Mouse (Mus musculus): Measurements from ENCODE around the gene Tent5c. TPM values are rescaled to one million over a fixed set of nuclear protein-coding genes. Genes with fewer than 3 reads are reported as not detected.
"Not testable (repeated sequence)": the region's sequence is repeated elsewhere in the genome, so short reads cannot be mapped to it uniquely, and the experiment has no call there.

Gene Tent5c
- polyA plus RNA-seq, 2 experiments from 2014 or later, result 37.6 to 47.6 TPM

DNA sequence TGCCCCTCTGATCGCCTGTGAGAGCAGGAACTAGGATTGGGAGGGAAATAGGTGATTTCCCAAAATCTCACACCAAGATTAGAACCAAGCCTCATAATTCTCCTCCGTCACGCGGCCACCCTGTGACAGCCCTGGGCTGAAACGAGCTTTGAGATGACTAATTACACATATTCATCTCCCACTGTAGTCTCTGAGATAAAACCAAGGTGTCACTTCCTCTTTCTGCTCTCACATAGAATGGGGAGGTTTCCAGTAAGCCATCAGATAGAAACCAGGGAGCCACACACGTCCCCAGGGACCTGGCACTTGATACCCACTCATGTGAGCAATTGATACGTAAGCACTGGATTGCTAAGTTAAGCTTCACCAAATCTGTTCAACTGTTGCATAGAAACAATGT lies 52.4 kb downstream of the Tent5c start:
- ATAC-seq, result peak; percentile 93

DNA sequence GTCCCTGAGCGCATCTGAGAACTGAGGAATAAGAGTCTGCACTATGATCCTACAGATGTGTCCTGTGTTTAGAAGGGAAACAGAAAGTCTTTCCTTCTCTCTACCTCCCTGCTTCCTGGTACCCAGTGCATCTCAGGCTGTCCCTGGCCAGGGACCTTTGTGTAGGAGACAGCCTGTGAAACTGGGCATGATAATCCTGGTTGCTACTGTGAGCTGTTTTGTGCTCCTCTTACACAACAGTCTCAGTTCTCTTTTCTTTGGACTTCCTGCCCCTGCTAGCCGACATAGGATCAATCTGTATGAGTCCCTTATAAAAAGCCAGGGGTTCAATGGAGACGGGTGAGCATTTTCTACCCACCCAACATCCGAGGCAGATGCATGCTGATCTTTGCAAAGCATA lies 57.4 kb downstream of the Tent5c start:
- no peak for ATAC-seq

GRCm38 (mm10) chr3:100430731-100431130 lies 58.4 kb downstream of the Tent5c start:
- ATAC-seq, result no peak

DNA sequence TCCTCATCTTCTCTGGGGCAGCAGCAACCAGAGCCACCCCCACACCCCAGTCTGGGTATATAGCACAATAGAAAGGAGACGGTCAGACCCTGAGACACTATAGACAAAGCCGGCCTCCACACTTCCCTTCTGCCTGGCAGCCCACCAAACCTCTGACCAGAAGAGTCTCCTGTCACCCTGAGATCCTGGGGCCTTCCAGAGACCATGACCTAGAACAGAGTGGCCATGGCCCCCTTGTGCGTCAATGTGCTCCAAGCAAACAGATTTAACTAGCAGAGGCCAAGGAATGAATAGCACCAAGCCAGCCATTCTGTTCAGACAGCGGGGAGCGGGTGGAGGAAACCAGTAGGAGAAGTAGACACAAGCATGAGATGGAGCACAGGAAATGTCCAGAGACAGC lies 59.0 kb downstream of the Tent5c start:
- no peak for ATAC-seq

GRCm38 (mm10) chr3:100429667-100430066 lies 59.5 kb downstream of the Tent5c start:
- no peak for ATAC-seq

- no peak for ATAC-seq
These were observed 61.6 kb downstream of the Tent5c start for GRCm38 (mm10) chr3:100427548-100427947.

- ATAC-seq, result peak; percentile 76
These were observed 66.5 kb downstream of the Tent5c start for GRCm38 (mm10) chr3:100422392-100423167.

DNA sequence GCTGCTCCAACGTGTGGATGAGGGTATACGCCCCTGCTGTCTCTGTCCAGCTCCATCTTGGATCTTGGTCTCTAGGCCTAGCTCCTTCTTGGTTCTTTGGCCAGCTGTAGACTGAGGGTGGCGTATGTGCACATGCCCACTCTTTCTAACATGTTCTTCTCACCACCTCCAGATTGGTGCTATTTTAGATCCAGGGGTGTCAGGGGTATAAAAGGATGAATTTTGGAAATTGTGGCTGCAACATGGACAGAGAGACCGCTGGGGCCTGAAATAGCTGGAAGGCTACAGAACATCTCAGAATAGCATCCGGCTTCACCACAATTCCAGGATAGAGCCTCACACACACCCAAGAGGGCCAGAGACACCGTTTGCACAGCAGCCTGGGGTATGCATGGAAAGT lies 67.8 kb downstream of the Tent5c start:
- ATAC-seq, result no peak

DNA sequence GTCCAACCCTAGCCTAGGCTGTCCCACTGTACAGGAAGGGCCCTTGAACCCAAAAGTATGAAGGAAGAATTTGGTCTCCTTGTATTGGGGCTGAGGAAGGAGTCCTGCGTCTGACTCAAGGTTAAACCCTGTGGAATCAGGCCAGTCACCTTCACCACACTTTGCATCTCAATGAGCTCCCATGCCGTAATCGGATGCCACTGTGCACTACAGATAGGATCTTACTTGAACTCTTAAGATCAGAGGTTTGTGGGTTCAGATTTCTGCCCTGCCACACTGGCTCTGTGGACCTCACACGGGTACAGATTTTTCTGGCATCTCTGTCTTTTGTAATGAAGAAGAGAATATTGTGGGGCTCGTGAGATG lies 68.5 kb downstream of the Tent5c start:
- no peak for ATAC-seq

- ATAC-seq, result no peak
These were observed 69.0 kb downstream of the Tent5c start for GRCm38 (mm10) chr3:100419962-100420690.

GRCm38 (mm10) chr3:100418387-100418786 lies 70.7 kb downstream of the Tent5c start:
- ATAC-seq, result no peak

- no peak for ATAC-seq
These were observed 71.3 kb downstream of the Tent5c start for GRCm38 (mm10) chr3:100417772-100418311.

- ATAC-seq, result no peak
These were observed 73.5 kb downstream of the Tent5c start for GRCm38 (mm10) chr3:100415671-100416070.

DNA sequence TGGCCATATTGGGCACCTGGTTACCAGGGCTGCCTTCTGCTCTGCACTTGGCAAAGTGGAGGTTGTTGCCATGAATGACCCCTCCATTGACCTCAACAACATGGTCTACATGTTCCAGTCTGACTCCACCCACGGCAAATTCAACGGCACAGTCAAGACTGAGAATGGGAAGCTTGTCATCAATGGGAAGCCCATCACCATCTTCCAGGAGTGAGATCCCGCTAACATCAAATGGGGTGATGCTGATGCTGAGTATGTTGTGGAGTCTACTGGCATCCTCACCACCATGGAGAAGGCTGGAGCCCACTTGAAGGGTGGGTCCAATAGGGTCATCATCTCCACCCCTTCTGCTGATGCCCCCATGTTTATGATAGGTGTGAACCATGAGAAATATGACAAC lies 75.5 kb downstream of the Tent5c start:
- ATAC-seq, result not testable (repeated sequence)

- ATAC-seq, result no peak
These were observed 77.2 kb downstream of the Tent5c start for GRCm38 (mm10) chr3:100411945-100412344.

DNA sequence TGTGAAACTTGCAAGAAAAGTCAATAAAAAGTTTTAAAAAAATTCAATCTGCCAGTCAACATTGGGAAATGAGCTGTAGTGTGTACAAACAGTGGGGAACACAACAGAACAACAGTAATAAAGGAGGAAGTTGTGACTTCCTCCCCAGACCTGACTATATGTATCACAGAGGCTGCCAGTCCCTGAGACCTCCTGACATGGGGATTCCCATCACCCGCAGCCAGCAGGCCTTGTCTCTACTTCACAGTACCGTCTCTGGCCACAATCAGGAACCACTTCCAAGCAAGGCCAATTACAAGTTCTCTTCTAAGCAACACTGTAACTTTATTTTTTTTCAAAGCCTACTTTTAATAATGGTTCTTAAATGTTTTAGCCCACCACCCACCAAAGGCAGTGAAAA lies 79.8 kb downstream of the Tent5c start:
- peak; percentile 71 for ATAC-seq

- ATAC-seq, result no peak
These were observed 80.6 kb downstream of the Tent5c start for GRCm38 (mm10) chr3:100408351-100409043.

- ATAC-seq, result no peak
These were observed 86.5 kb downstream of the Tent5c start for GRCm38 (mm10) chr3:100402656-100403055.

Other genes with a start within 250 kb of the Tent5c start
- gene Man1a2, start 196.2 kb upstream of the Tent5c start, polyA plus RNA-seq (2017; shearing (Covaris generic)), result 10 to 100 TPM; 19.8 to 38.9 TPM